Mouse (Mus musculus): Measurements from ENCODE around the gene Ikbke. TPM values are rescaled to one million over a fixed set of nuclear protein-coding genes. Genes with fewer than 3 reads are reported as not detected.
A peak's percentile ranks its signal among the peaks of the same experiment; 100 is the strongest.

The Ikbke gene
- polyA plus RNA-seq, 1 experiment from 2014 or later: 0.75 TPM

GRCm38 (mm10) chr1:131224848-131225471, 54.4 kb downstream of the Ikbke start:
- H3K9ac ChIP-seq: no peak overlapping the region
- no peaks in the 10 kb centered on the region for H3K4me1 ChIP-seq
- H3K9me3 ChIP-seq: no peaks in the 10 kb centered on the region
- no peaks in the 10 kb centered on the region for H3K27me3 ChIP-seq (replicated peaks)
- no peak overlapping the region for H3K4me2 ChIP-seq (replicated peaks)
- no peak overlapping the region for H3K4me3 ChIP-seq
- no peak overlapping the region for H3K27ac ChIP-seq
- H3K36me3 ChIP-seq: no peaks in the 10 kb centered on the region
- WGBS: 73% methylated on average over 12 of the region's 12 CpGs
- 0 out of 2 replicates have a peak, but pooled peaks have one; percentile 33 for ATAC-seq (ENCODE audit: low FRiP score, low read depth)

- Histone ChIP-seq H3K36me3 (no peaks in the 10 kb centered on the region), H3K9me3 (no peaks in the 10 kb centered on the region), H3K4me3 (no peak overlapping the region), H3K27ac (no peak overlapping the region), H3K27me3 (replicated peaks) (no peaks in the 10 kb centered on the region), H3K4me1 (no peaks in the 10 kb centered on the region), H3K4me2 (replicated peaks) (no peak overlapping the region), H3K9ac (no peak overlapping the region)
- WGBS: 94% methylated on average over 2 of the region's 2 CpGs
- no peak for ATAC-seq (ENCODE audit: low FRiP score, low read depth)
These were observed 56.1 kb downstream of the Ikbke start for GRCm38 (mm10) chr1:131223345-131223744.

- WGBS: 87% methylated on average over 13 of the region's 13 CpGs
- H3K36me3 ChIP-seq: no peaks in the 10 kb centered on the region
- H3K27ac ChIP-seq: no peak overlapping the region
- no peak for ATAC-seq (ENCODE audit: low FRiP score, low read depth)
- no peak overlapping the region for H3K4me2 ChIP-seq (replicated peaks)
- H3K4me1 ChIP-seq: no peaks in the 10 kb centered on the region
- H3K9ac ChIP-seq: no peak overlapping the region
- H3K27me3 ChIP-seq (replicated peaks): no peaks in the 10 kb centered on the region
- no peak overlapping the region for H3K4me3 ChIP-seq
- no peaks in the 10 kb centered on the region for H3K9me3 ChIP-seq
These were observed 57.4 kb downstream of the Ikbke start for GRCm38 (mm10) chr1:131221822-131222590.

GRCm38 (mm10) chr1:131218933-131219332, 60.5 kb downstream of the Ikbke start:
- H3K27ac ChIP-seq: no peak overlapping the region

GRCm38 (mm10) chr1:131213361-131213760, 66.0 kb downstream of the Ikbke start:
- H3K4me1 ChIP-seq: no peaks in the 10 kb centered on the region
- H3K27ac ChIP-seq: no peak overlapping the region
- H3K4me2 ChIP-seq (replicated peaks): no peak overlapping the region
- H3K36me3 ChIP-seq: no peaks in the 10 kb centered on the region
- 82% methylated on average over 6 of the region's 6 CpGs for WGBS
- no peaks in the 10 kb centered on the region for H3K9me3 ChIP-seq
- no peak overlapping the region for H3K4me3 ChIP-seq
- H3K9ac ChIP-seq: no peak overlapping the region
- ATAC-seq (ENCODE audit: low FRiP score, low read depth): no peak
- H3K27me3 ChIP-seq (replicated peaks): no peaks in the 10 kb centered on the region

More at GRCm38 (mm10) chr1:131218933-131219332, 60.5 kb downstream of the Ikbke start:
- Histone ChIP-seq H3K36me3 (no peaks in the 10 kb centered on the region), H3K27me3 (replicated peaks) (no peaks in the 10 kb centered on the region), H3K4me3 (no peak overlapping the region), H3K4me1 (no peaks in the 10 kb centered on the region), H3K9ac (no peak overlapping the region), H3K9me3 (no peaks in the 10 kb centered on the region), H3K4me2 (replicated peaks) (no peak overlapping the region)
- no peak for ATAC-seq (ENCODE audit: low FRiP score, low read depth)
- 90% methylated on average over 11 of the region's 11 CpGs for WGBS

GRCm38 (mm10) chr1:131212956-131213355, 66.5 kb downstream of the Ikbke start:
- Histone ChIP-seq H3K9ac (no peak overlapping the region), H3K4me3 (no peak overlapping the region), H3K9me3 (no peaks in the 10 kb centered on the region), H3K36me3 (no peaks in the 10 kb centered on the region), H3K27ac (no peak overlapping the region), H3K4me1 (no peaks in the 10 kb centered on the region), H3K27me3 (replicated peaks) (no peaks in the 10 kb centered on the region), H3K4me2 (replicated peaks) (no peak overlapping the region)
- ATAC-seq (ENCODE audit: low FRiP score, low read depth): no peak
- WGBS: 79% methylated on average over 5 of the region's 5 CpGs

- ATAC-seq (ENCODE audit: low FRiP score, low read depth): no peak
- Histone ChIP-seq H3K4me3 (no peak overlapping the region), H3K27me3 (replicated peaks) (no peaks in the 10 kb centered on the region), H3K4me2 (replicated peaks) (no peak overlapping the region), H3K9ac (no peak overlapping the region), H3K9me3 (no peaks in the 10 kb centered on the region), H3K4me1 (no peaks in the 10 kb centered on the region), H3K36me3 (no peaks in the 10 kb centered on the region), H3K27ac (no peak overlapping the region)
- 84% methylated on average over 1 of the region's 1 CpGs for WGBS
These were observed 67.8 kb downstream of the Ikbke start for GRCm38 (mm10) chr1:131211655-131212054.

GRCm38 (mm10) chr1:131209971-131210426, 69.4 kb downstream of the Ikbke start:
- no peaks in the 10 kb centered on the region for H3K4me1 ChIP-seq
- ATAC-seq (ENCODE audit: low FRiP score, low read depth): no peak
- no peaks in the 10 kb centered on the region for H3K9me3 ChIP-seq
- WGBS: 77% methylated on average over 8 of the region's 8 CpGs
- no peak overlapping the region for H3K27ac ChIP-seq
- H3K4me3 ChIP-seq: no peak overlapping the region
- no peak overlapping the region for H3K9ac ChIP-seq
- H3K36me3 ChIP-seq: no peaks in the 10 kb centered on the region
- H3K27me3 ChIP-seq (replicated peaks): no peaks in the 10 kb centered on the region
- H3K4me2 ChIP-seq (replicated peaks): no peak overlapping the region

GRCm38 (mm10) chr1:131208800-131209199, 70.6 kb downstream of the Ikbke start:
- Histone ChIP-seq H3K9ac (no peak overlapping the region), H3K9me3 (no peaks in the 10 kb centered on the region), H3K4me2 (replicated peaks) (no peak overlapping the region), H3K4me3 (no peak overlapping the region), H3K27ac (no peak overlapping the region), H3K4me1 (no peaks in the 10 kb centered on the region), H3K27me3 (replicated peaks) (no peaks in the 10 kb centered on the region), H3K36me3 (no peaks in the 10 kb centered on the region)
- 81% methylated on average over 6 of the region's 6 CpGs for WGBS
- no peak for ATAC-seq (ENCODE audit: low FRiP score, low read depth)

GRCm38 (mm10) chr1:131208081-131208480, 71.3 kb downstream of the Ikbke start:
- Histone ChIP-seq H3K27ac (no peak overlapping the region), H3K36me3 (no peaks in the 10 kb centered on the region), H3K4me3 (no peak overlapping the region), H3K4me2 (replicated peaks) (no peak overlapping the region), H3K9ac (no peak overlapping the region), H3K4me1 (no peaks in the 10 kb centered on the region), H3K9me3 (no peaks in the 10 kb centered on the region), H3K27me3 (replicated peaks) (no peaks in the 10 kb centered on the region)
- no peak for ATAC-seq (ENCODE audit: low FRiP score, low read depth)
- WGBS: 93% methylated on average over 5 of the region's 5 CpGs

- no peaks in the 10 kb centered on the region for H3K27me3 ChIP-seq (replicated peaks)
- no peak overlapping the region for H3K4me3 ChIP-seq
- no peak overlapping the region for H3K4me2 ChIP-seq (replicated peaks)
- H3K36me3 ChIP-seq: no peaks in the 10 kb centered on the region
- no peak overlapping the region for H3K27ac ChIP-seq
- no peaks in the 10 kb centered on the region for H3K9me3 ChIP-seq
- H3K9ac ChIP-seq: no peak overlapping the region
- WGBS: 7% methylated on average over 5 of the region's 5 CpGs
- H3K4me1 ChIP-seq: no peaks in the 10 kb centered on the region
- peak; percentile 46; the same call in 1 of the 2 replicates for ATAC-seq (ENCODE audit: low FRiP score, low read depth)
These were observed 71.9 kb downstream of the Ikbke start for GRCm38 (mm10) chr1:131207531-131207930.

- 86% methylated on average over 5 of the region's 5 CpGs for WGBS
- no peaks in the 10 kb centered on the region for H3K27me3 ChIP-seq (replicated peaks)
- no peak for ATAC-seq (ENCODE audit: low FRiP score, low read depth)
- no peaks in the 10 kb centered on the region for H3K4me1 ChIP-seq
- no peak overlapping the region for H3K27ac ChIP-seq
- no peak overlapping the region for H3K4me2 ChIP-seq (replicated peaks)
- H3K4me3 ChIP-seq: no peak overlapping the region
- H3K36me3 ChIP-seq: no peaks in the 10 kb centered on the region
- no peaks in the 10 kb centered on the region for H3K9me3 ChIP-seq
- no peak overlapping the region for H3K9ac ChIP-seq
These were observed 73.1 kb downstream of the Ikbke start for GRCm38 (mm10) chr1:131206342-131206741.

Data from neural tube, embryonic 12.5 days (tissue).